Mouse (Mus musculus) bone marrow, adult 2 months (tissue): ENCODE data around the gene Mtcl1.

Source experiments
- CTCF ChIP-seq: fragments of 200-500 bp; IDR thresholded peaks from 2 replicates; pipeline ENCODE4 v1.5.1; 2011; ENCODE audit warnings: low read length, control low read depth; ENCODE audit not compliant: control insufficient read depth, insufficient read depth
- POLR2A ChIP-seq: fragments of 200-500 bp; IDR thresholded peaks from 2 replicates; pipeline ENCODE4 v1.6.1; 2011; ENCODE audit warnings: low read depth, mild to moderate bottlenecking, control low read depth, low read length, borderline replicate concordance; ENCODE audit not compliant: control insufficient read depth

GRCm38 (mm10) chr17:66340798-66341197 is 108.8 kb downstream of the Mtcl1 start:
- TF ChIP-seq CTCF, result no peak
- no peak for TF ChIP-seq POLR2A
